Mouse (Mus musculus) hindbrain, embryonic 11.5 days (tissue): ENCODE measurements around the gene Usp6nl. TPM values are rescaled to one million over a fixed set of nuclear protein-coding genes. Genes with fewer than 3 reads are reported as not detected.

Experiments
- ATAC-seq: fragments of 200-750 bp; cut with Nextera tagmentation; 2 replicates; pipeline ENCODE4 v1.8.0; 2017; ENCODE audit warnings: mild to moderate bottlenecking, moderate TSS enrichment, moderate library complexity; ENCODE audit not compliant: low FRiP score
- DNase-seq: peaks from one replicate; pipeline ENCODE4 v3.0.0-alpha.2; 2015; ENCODE audit warnings: low spot score
- H3K27ac ChIP-seq: fragments of 300-500 bp; sonication (generic); 2 replicates; pipeline ENCODE4 v1.5.1; 2014; ENCODE audit warnings: mild to moderate bottlenecking, low read depth, low read length
- H3K27me3 ChIP-seq: fragments of 300-500 bp; sonication (generic); 2 replicates; pipeline ENCODE4 v1.6.1; 2014; ENCODE audit warnings: mild to moderate bottlenecking, low read length, moderate library complexity, mixed read lengths; ENCODE audit not compliant: control insufficient read depth, insufficient read depth
- H3K36me3 ChIP-seq: fragments of 300-500 bp; sonication (generic); 2 replicates; pipeline ENCODE4 v1.6.1; 2014; ENCODE audit warnings: mild to moderate bottlenecking, low read length, moderate library complexity, mixed read lengths; ENCODE audit not compliant: control insufficient read depth, insufficient read depth
- H3K4me1 ChIP-seq: fragments of 300-500 bp; sonication (generic); replicated peaks from 2 replicates; pipeline ENCODE4 v1.6.1; 2014; ENCODE audit warnings: low read length, mixed read lengths; ENCODE audit not compliant: control insufficient read depth, insufficient read depth
- H3K4me2 ChIP-seq: fragments of 300-500 bp; sonication (generic); replicated peaks from 2 replicates; pipeline ENCODE4 v1.6.1; 2014; ENCODE audit warnings: mild to moderate bottlenecking, low read depth, low read length
- H3K4me3 ChIP-seq: fragments of 300-500 bp; sonication (generic); 2 replicates; pipeline ENCODE4 v1.5.1; 2014; ENCODE audit warnings: low read depth, low read length
- H3K9ac ChIP-seq: fragments of 300-500 bp; sonication (generic); 2 replicates; pipeline ENCODE4 v1.6.1; 2014; ENCODE audit warnings: low read depth, low read length
- H3K9me3 ChIP-seq: fragments of 300-500 bp; sonication (generic); 2 replicates; pipeline ENCODE4 v1.6.1; 2016; ENCODE audit warnings: low read length; ENCODE audit not compliant: control insufficient read depth
- WGBS: fragments of 180-500 bp; shearing (Covaris S2); extraction: QIAGEN DNeasy Blood & Tissue Kit; methylation state at CpG from one replicate; pipeline ENCODE4 v1.1.7; 2014; 5-methylcytosine and 5-hydroxymethylcytosine counted together
- polyA plus RNA-seq: library from polyadenylated mRNA; unstranded; fragments of >200 nt; fragmentation: Nextera tagmentation; extraction: Ambion mirVana; gene quantifications from 2 replicates; pipeline ENCODE4 v1.2.1, GENCODE M21; 2014

The Usp6nl gene
- polyA plus RNA-seq, 1 experiment from 2014 or later: 15.8 TPM

- WGBS: 27% methylated on average over 10 of the region's 10 CpGs
- Histone ChIP-seq H3K27ac (no peak overlapping the region), H3K4me2 (no peak overlapping the region)
Measured at GRCm38 (mm10) chr2:6405059-6406033, 82.9 kb downstream of the Usp6nl start.

DNA sequence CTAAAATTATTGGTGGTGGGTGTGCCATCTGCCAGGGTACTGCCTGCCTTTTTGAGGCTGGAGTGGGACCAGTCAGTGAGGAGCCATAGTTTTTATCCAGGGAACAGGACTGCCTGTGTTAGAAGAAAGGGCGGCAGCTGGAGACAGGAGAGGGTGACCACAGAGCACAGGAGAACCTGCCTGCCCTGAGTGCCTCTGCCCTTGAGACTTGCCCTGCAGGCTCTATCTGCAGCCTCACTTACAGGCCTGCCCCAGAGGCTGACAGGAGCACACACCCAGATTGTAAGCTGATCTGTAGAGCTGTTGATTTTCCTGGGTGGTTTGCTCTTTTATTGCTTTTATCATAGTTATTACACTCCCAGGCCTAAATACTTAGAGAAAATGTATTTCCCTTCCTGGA, 85.2 kb downstream of the Usp6nl start:
- Histone ChIP-seq H3K27me3 (no peaks in the 10 kb centered on the region), H3K4me3 (no peak overlapping the region), H3K36me3 (no peaks in the 10 kb centered on the region), H3K9ac (no peak overlapping the region), H3K4me2 (no peak overlapping the region), H3K4me1 (no peaks in the 10 kb centered on the region; the same call in 1 of the 2 replicates), H3K9me3 (no peaks in the 10 kb centered on the region), H3K27ac (no peak overlapping the region)
- WGBS: 77% methylated on average over 1 of the region's 1 CpGs
- DNase-seq (no peak), ATAC-seq (no peak)

More at GRCm38 (mm10) chr2:6405059-6406033, 82.9 kb downstream of the Usp6nl start:
- DNase-seq (peak; percentile 84), ATAC-seq (peak; percentile 78)
- H3K9me3 ChIP-seq: no peaks in the 10 kb centered on the region
- no peak overlapping the region for H3K9ac ChIP-seq
- no peaks in the 10 kb centered on the region for H3K27me3 ChIP-seq
- no peak overlapping the region for H3K4me3 ChIP-seq
- no peaks in the 10 kb centered on the region; the same call in 1 of the 2 replicates for H3K4me1 ChIP-seq
- no peaks in the 10 kb centered on the region for H3K36me3 ChIP-seq

- Histone ChIP-seq H3K4me2 (no peak overlapping the region), H3K9ac (no peak overlapping the region), H3K27me3 (no peaks in the 10 kb centered on the region), H3K36me3 (no peaks in the 10 kb centered on the region), H3K4me1 (no peaks in the 10 kb centered on the region), H3K27ac (no peak overlapping the region), H3K4me3 (no peak overlapping the region), H3K9me3 (no peaks in the 10 kb centered on the region)
- no peak for ATAC-seq
- no peak for DNase-seq
- 92% methylated on average over 1 of the region's 1 CpGs for WGBS
Measured at GRCm38 (mm10) chr2:6412645-6413044, 90.2 kb downstream of the Usp6nl start.

DNA sequence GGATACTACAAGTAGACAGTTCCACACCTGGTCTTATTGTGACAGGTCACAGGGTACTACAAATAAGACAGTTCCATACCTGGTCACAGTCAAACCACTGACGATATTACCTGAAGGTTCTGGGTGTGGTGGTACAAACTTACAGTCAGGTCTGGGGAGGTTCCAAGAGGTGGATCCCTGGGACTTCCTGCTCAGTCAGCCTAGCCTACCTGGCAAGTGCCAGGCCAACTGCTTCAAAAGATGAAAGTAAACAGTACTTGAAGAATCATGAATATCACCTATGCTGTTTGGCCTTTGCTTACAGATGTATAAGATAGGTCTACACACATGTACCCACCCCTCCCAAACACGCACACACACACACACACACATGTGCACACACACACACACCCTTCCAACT, 91.3 kb downstream of the Usp6nl start:
- no peaks in the 10 kb centered on the region for H3K4me1 ChIP-seq
- WGBS: 87% methylated on average over 2 of the region's 2 CpGs
- ATAC-seq (no peak), DNase-seq (no peak)
- no peaks in the 10 kb centered on the region for H3K36me3 ChIP-seq
- H3K27me3 ChIP-seq: no peaks in the 10 kb centered on the region
- no peak overlapping the region for H3K9ac ChIP-seq
- no peak overlapping the region for H3K4me2 ChIP-seq
- H3K27ac ChIP-seq: no peak overlapping the region
- no peaks in the 10 kb centered on the region for H3K9me3 ChIP-seq
- no peak overlapping the region for H3K4me3 ChIP-seq

DNA sequence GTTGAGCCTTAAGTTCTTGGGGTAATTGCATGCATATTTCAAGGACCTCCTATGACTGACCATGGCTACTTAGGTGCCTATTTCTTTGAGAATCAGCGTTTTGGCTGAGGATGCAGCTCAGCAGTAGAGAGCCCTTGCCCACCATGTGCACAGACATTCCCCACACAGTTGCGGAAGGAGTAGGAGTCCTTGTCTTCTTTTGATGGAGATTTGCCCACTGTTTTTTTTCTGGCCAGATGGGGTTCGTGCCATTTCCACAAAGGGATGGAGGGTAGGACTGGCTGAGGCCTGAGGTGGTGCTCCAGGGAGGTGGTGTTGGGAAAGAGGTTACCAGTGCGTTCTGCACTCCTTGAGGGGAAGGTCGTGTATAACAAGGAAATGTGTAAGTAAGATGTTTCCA, 91.9 kb downstream of the Usp6nl start:
- Histone ChIP-seq H3K4me2 (no peak overlapping the region), H3K9me3 (no peaks in the 10 kb centered on the region), H3K27ac (no peak overlapping the region), H3K27me3 (no peaks in the 10 kb centered on the region), H3K36me3 (no peaks in the 10 kb centered on the region), H3K4me3 (no peak overlapping the region), H3K9ac (no peak overlapping the region), H3K4me1 (no peaks in the 10 kb centered on the region)
- DNase-seq (no peak), ATAC-seq (no peak)
- 82% methylated on average over 5 of the region's 5 CpGs for WGBS

GRCm38 (mm10) chr2:6417158-6417557, 94.7 kb downstream of the Usp6nl start:
- ATAC-seq (no peak), DNase-seq (no peak)
- Histone ChIP-seq H3K4me1 (no peaks in the 10 kb centered on the region), H3K4me3 (no peak overlapping the region), H3K9ac (no peak overlapping the region), H3K27me3 (no peaks in the 10 kb centered on the region), H3K4me2 (no peak overlapping the region), H3K9me3 (no peaks in the 10 kb centered on the region), H3K36me3 (no peaks in the 10 kb centered on the region), H3K27ac (no peak overlapping the region)
- 92% methylated on average over 11 of the region's 11 CpGs for WGBS

DNA sequence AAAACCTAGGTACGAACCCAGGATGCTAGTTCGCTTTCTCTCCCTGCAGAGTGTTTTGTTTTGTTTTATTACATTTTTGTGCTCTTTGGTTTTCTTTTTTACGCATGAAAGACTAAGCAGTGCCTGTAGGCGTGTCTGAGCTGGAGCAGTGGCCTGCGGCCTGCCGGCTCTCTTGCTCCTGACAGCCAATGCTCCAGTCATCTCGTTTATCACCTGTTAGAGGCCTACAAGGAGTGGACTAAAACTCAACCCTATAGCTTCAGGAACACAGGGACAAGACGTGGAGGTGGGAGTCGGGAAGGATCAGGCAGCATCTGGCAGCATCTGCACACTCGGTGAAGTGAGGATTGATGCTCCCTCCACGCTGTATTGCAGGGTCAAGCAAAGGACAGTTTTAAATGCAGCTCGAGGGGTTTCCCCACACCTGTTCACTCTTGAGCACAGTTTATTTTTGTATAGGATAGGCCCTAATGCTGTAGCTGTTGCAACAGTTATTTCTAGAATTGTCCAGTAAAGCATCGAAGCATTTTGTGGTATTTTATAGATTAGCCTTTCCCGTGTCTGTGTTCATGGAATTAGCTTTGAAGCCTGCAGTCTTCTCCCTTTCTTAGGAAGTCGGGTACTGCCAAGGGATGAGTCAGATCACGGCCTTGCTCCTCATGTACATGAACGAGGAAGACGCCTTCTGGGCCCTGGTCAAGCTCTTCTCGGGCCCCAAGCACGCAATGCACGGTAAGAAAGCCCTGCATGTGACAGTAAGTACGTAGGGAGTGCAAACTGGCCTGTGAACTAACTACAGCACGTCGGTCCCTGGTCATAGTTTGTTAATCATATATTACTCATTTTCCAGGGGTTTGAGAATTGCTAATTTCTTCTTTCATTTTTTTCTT, 101.4 kb downstream of the Usp6nl start:
- Histone ChIP-seq H3K9me3 (no peaks in the 10 kb centered on the region), H3K27ac (no peak overlapping the region), H3K4me1 (no peaks in the 10 kb centered on the region), H3K36me3 (peaks cover 4% of the 10 kb centered on the region; the same call in 1 of the 2 replicates), H3K27me3 (no peaks in the 10 kb centered on the region), H3K9ac (no peak overlapping the region), H3K4me3 (no peak overlapping the region), H3K4me2 (no peak overlapping the region)
- WGBS: 90% methylated on average over 24 of the region's 24 CpGs
- DNase-seq: no peak
- no peak for ATAC-seq

GRCm38 (mm10) chr2:6424851-6425250, 102.4 kb downstream of the Usp6nl start:
- no peak for ATAC-seq
- no peak for DNase-seq
- Histone ChIP-seq H3K27me3 (no peaks in the 10 kb centered on the region), H3K4me2 (no peak overlapping the region), H3K9me3 (no peaks in the 10 kb centered on the region), H3K36me3 (peaks cover 4% of the 10 kb centered on the region; the same call in 1 of the 2 replicates), H3K9ac (no peak overlapping the region), H3K4me1 (no peaks in the 10 kb centered on the region), H3K27ac (no peak overlapping the region), H3K4me3 (no peak overlapping the region)
- 88% methylated on average over 5 of the region's 5 CpGs for WGBS
